Mouse (Mus musculus): ENCODE measurements around the gene Dlx1. TPM values are rescaled to one million over a fixed set of nuclear protein-coding genes. Genes with fewer than 3 reads are reported as not detected.

Gene Dlx1
- polyA plus RNA-seq, 1 experiment = 180 TPM

DNA sequence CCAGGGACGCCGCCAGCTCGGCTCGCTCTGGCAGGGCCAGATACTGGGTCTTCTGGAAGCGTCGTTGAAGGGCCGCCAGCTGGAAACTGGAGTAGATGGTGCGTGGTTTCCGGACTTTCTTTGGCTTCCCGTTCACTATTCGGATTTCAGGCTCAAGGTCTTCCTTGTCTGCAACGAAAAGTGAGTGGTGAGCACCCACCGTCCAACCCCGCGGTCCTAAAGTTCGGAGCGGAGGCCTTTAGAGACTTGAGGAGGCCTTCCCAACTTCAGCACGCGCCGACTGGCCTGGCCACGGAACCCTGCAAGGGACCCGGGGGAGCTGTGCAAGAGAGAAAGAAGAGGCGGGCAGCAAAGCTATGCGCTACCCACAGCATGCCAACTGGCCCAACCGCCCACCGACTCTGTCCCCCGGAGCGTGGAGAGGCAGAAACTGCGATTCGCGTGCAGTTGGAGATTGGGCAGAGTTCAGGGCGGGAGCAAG is 17.5 kb downstream of the Dlx1 start:
- DNase-seq (ENCODE audit: extremely low spot score in 1 of 2, low spot score in 1 of 2) = peak in 1 of 2 experiments; percentile 4

DNA sequence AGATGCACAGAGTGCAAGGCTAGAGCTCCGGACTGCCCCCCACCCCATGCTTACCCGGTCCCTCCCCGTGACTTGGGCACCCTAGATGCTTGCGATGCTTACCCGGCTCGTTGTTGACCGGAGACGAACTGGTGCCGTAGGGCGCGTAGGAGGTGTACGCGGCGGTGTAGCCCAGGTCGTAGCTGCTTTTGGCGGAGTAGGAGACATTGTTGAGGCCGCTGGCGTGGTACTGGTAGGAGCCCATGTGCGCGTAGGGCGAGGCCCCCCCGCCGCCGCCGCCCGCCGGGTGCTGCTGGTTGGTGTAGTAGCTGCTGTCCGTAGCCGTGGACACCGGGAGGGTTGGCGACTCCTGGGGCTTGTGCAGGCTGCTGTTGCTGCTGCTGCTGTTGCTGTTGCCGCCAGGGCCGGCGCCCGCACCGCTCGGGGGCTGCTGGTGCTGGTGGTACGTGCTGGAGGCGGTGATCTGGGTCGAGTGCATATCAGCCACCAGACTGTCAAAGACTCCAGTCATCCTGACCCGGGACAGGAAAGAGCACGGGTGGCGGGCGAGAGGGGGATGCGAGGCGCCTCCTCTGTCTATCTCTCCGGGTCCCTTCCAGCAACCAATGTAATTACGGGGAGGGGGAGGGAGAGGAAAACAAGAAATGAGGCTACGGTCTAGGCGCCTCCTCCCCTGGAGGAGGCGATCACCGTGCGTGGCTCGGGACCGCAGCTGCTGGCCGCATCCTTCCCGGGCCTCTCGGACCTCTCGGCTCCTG is 18.1 kb downstream of the Dlx1 start:
- peak in 1 of 2 experiments; percentile 19 for DNase-seq (ENCODE audit: extremely low spot score in 1 of 2, low spot score in 1 of 2)

GRCm38 (mm10) chr2:71546640-71547071 is 18.7 kb downstream of the Dlx1 start, which contains the start of gene Dlx2:
TSS of gene Dlx2 (minus strand) at chr2:71546754.
- DNase-seq (ENCODE audit: extremely low spot score in 1 of 2, low spot score in 1 of 2) = peak in 1 of 2 experiments; percentile 51

DNA sequence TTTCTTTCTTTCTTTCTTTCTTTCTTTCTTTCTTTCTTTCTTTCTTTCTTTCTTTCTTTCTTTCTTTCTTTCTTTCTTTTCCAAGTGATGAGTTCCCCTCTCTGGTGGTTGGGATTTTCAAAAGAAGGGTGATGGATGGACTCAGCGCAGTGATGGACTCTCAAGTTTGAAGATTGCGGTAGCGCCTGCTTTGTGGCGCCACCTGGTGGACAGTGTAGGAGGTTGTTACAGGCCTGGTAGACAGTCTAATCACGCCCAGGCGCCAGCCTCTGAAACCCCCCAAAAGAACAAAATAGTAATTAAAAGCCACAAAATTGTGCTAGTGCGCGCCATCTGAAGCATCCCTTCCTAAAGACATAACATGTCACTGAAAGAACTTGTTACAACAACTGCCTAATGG is 19.9 kb downstream of the Dlx1 start:
- peak in 1 of 2 experiments; percentile 72 for DNase-seq (ENCODE audit: extremely low spot score in 1 of 2, low spot score in 1 of 2)

- DNase-seq (ENCODE audit: extremely low spot score in 1 of 2, low spot score in 1 of 2) = no peak
Measured at GRCm38 (mm10) chr2:71550330-71550729, 22.4 kb downstream of the Dlx1 start.

GRCm38 (mm10) chr2:71551704-71552103 is 23.8 kb downstream of the Dlx1 start:
- no peak for DNase-seq (ENCODE audit: extremely low spot score in 1 of 2, low spot score in 1 of 2)

GRCm38 (mm10) chr2:71556071-71556470 is 28.2 kb downstream of the Dlx1 start:
- no peak for DNase-seq (ENCODE audit: extremely low spot score in 1 of 2, low spot score in 1 of 2)

DNA sequence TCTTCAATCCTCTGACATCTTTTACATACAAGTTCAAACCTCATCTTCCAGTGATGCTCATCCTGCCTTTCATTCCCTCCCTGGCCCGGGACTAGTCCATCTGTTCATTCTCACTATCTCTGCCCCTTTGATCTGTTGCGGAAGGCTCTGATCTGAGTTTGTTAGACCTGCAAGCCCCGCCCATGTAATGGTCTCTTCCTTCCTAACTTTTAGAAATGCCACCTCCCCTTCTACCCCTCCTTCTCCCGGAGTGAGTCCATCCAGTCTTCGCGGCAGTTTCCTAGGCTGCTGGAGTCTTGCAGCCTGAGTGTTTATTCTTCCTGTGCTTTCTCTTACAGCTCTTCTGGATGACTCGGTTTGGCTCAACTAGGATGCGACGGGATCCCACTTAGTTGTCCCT is 38.6 kb downstream of the Dlx1 start:
- DNase-seq (ENCODE audit: extremely low spot score in 1 of 2, low spot score in 1 of 2) = no peak

DNA sequence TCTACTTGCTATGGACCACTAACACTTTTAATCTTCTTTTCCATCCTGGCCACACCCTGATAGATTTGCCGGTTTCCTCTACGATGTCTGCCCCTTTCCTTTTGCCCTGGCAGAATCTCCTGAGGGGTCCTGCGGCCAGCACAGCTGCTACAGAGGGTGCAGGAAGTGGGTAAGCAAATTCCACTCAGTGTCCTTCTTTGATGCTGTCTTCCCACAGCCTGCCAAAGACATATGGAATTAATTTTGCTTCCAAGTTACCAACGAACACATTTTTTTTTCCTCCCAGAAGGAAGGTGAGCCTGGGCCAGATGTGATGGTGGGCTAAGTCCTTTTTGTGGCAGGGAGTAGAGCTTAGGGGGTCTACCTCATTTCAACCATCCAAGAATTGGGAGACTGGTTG is 45.8 kb downstream of the Dlx1 start:
- DNase-seq (ENCODE audit: extremely low spot score in 1 of 2, low spot score in 1 of 2) = no peak

GRCm38 (mm10) chr2:71577059-71577458 is 49.1 kb downstream of the Dlx1 start:
- no peak for DNase-seq (ENCODE audit: extremely low spot score in 1 of 2, low spot score in 1 of 2)

DNA sequence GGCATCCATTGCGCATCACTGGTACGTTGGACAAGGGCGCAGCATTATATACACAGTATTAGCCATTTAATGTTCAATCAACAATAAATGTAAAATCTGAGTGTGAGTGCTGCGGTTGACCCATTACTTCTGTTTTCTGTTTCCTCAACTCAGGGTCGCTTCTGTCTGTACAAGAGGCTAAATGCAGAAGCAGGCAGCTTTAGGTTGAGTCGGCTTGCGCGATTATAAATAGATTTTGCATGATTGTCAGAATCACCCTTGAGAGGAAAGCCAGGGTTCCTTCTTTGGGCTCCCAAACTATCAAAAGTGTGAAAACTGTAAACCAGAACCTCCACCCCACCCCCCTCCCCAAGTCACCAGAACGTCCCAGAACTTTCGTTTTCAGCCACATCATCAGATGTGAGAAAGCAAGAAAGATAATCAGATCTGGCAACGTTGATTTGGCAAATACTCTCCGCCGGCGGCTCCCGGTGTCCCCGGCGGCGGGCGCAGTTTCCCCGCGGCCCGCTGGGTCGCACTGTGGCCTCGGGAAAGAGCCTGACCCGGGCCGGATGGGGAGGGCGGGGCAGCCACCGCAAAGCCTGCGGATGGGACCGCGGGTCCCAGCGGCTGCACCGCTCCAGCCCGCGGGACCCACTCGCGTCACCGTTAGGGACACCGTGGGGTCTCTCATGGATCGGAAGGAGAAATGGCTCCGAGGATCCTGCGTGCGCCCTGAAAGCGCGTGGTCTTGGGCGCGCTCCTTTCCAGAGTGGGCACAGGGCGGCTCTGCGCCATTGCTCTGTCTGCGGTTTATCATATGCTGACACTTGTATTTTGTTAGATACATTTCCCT is 52.9 kb downstream of the Dlx1 start:
- peak in 1 of 2 experiments; percentile 50 for DNase-seq (ENCODE audit: extremely low spot score in 1 of 2, low spot score in 1 of 2)

DNA sequence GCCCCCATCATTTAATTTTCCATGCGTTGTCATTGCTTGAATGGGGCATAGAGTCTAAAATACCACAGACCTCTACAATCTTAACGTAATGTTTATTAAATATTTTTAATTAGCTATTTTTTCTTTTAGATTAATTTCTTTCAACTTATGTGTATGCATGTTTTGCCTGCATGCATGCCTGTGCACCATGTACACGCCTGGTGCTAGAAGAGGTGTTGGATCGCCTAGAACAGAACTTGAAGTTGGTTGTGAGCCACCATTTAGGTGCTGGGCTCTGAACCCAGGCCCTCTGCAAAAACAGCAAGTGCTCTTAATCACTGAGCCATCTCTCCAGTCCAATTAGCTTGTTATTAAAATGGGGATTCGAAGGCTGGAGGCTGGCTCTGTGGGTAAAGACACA is 53.6 kb downstream of the Dlx1 start:
- DNase-seq (ENCODE audit: extremely low spot score in 1 of 2, low spot score in 1 of 2) = no peak

Other genes with a start within 250 kb of the Dlx1 start
- gene Slc25a12, start 160.4 kb upstream of the Dlx1 start, polyA plus RNA-seq (2012; rRNA removed) = 108 and 113 TPM in 2 replicates
- gene Hat1, start 139.2 kb upstream of the Dlx1 start, polyA plus RNA-seq (2012; rRNA removed) = 22.6 and 22.9 TPM in 2 replicates
- 67.0 and 76.9 TPM in 2 replicates for gene Metap1d, start 74.8 kb upstream of the Dlx1 start, polyA plus RNA-seq (2012; rRNA removed)
- gene Dlx2, start 18.6 kb downstream of the Dlx1 start, polyA plus RNA-seq (2012; rRNA removed) = 25.4 and 28.1 TPM in 2 replicates
- gene Itga6, start 217.5 kb downstream of the Dlx1 start, polyA plus RNA-seq (2012; rRNA removed) = 28.1 and 32.4 TPM in 2 replicates